Mouse (Mus musculus): ENCODE results near the gene Grik1.

Gene Grik1

DNA sequence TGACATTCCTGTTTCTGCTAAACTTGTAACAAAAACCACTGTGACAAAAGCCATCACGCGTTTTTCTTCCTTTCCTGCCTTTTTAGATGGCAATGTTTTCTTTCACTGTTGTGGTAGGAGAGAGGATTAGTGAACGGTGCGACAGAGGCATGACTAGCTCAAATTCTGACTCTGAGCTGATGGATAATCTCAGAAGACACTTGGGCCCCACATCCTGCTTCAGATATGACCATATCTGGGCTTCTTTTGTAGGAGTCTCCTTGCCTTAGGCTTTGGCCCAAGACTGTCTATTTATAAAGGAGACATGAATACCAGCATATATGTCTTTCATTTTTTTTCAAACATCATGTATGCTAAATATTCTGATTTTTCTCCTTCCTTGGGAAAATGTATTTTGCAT is 341.9 kb downstream of the Grik1 start:
- Histone ChIP-seq H3K4me3 (replicated peaks; ENCODE audit: low read length) (no peak overlapping the region), H3K36me3 (ENCODE audit: insufficient read depth, low read length) (no peaks in the 10 kb centered on the region), H3K9me3 (ENCODE audit: low read length) (no peaks in the 10 kb centered on the region), H3K4me1 (replicated peaks; ENCODE audit: low read depth, low read length) (no peaks in the 10 kb centered on the region), H3K27me3 (ENCODE audit: insufficient read depth, low read length) (no peaks in the 10 kb centered on the region)
- TF ChIP-seq NANOG (IDR thresholded peaks at IDR 0.05; ENCODE audit: borderline replicate concordance, low read length), result no peak
- TF ChIP-seq POU5F1 (IDR thresholded peaks at IDR 0.05; ENCODE audit: borderline replicate concordance, low read length), result no peak
- no peak for TF ChIP-seq CTCF (conservative IDR thresholded peaks at IDR 0.05; ENCODE audit: low read length)

DNA sequence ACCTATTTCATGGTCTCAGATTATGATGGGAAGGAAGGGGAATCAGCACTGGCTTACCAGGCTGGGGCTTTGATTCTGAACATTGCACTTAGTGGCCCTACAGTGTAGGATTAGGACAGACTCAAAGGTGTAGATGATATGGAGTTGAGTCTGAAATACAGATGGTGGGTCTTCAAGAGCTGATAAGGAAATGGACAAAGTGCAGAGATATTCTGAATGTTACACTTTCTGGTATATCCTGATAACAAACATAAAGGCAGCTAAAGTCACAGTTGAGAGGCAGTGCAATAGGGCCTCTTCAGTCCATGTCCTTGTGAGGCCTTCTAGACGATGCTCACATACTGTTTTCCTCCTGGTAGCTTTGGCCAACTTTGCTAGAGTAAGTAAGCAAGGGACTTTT is 345.7 kb downstream of the Grik1 start:
- H3K9me3 ChIP-seq (ENCODE audit: low read length), result no peaks in the 10 kb centered on the region
- H3K4me3 ChIP-seq (replicated peaks; ENCODE audit: low read length), result no peak overlapping the region
- no peaks in the 10 kb centered on the region for H3K36me3 ChIP-seq (ENCODE audit: insufficient read depth, low read length)
- no peaks in the 10 kb centered on the region for H3K27me3 ChIP-seq (ENCODE audit: insufficient read depth, low read length)
- TF ChIP-seq CTCF (conservative IDR thresholded peaks at IDR 0.05; ENCODE audit: low read length) (no peak), NANOG (IDR thresholded peaks at IDR 0.05; ENCODE audit: borderline replicate concordance, low read length) (no peak), POU5F1 (IDR thresholded peaks at IDR 0.05; ENCODE audit: borderline replicate concordance, low read length) (no peak)
- H3K4me1 ChIP-seq (replicated peaks; ENCODE audit: low read depth, low read length), result no peaks in the 10 kb centered on the region

DNA sequence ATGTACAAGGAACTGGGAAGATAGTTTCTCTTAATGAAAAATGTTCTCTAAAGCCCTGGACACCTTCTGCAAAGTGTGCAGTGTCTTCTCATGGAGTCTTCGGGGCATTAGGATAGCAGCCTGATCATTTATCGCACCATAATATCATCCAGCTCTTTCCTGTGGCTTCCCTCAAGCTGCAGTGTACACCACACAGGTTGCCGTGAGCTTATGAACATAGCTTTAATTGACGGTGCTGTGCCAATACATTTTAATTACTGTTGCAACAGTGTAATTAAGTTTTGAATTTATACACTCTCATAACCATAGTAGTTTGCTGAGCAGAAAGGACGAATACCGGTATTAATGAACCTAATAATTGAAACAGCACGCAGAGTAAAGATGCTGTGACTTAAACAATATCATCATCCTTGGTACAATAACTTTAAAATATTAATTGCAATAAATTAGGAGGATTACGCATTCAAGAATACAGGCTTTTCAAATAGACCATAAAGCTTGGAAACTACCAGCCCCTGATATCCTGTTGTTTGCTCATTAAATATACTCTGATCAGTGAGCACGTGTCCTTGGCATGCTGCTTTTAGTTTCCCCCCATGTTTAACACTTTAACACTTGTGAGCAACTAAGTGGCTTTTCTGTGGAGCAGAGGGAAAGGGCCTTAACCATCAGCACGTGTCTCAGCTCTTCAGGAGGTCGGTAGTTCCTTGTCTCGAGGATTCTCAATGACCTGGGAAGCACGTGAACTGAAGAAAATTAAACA is 347.8 kb downstream of the Grik1 start:
- H3K36me3 ChIP-seq (ENCODE audit: insufficient read depth, low read length), result no peaks in the 10 kb centered on the region
- H3K4me3 ChIP-seq (replicated peaks; ENCODE audit: low read length), result no peak overlapping the region
- H3K9me3 ChIP-seq (ENCODE audit: low read length), result no peaks in the 10 kb centered on the region
- H3K27me3 ChIP-seq (ENCODE audit: insufficient read depth, low read length), result no peaks in the 10 kb centered on the region
- no peaks in the 10 kb centered on the region for H3K4me1 ChIP-seq (replicated peaks; ENCODE audit: low read depth, low read length)
- TF ChIP-seq NANOG (IDR thresholded peaks at IDR 0.05; ENCODE audit: borderline replicate concordance, low read length) (no peak), POU5F1 (IDR thresholded peaks at IDR 0.05; ENCODE audit: borderline replicate concordance, low read length) (no peak), CTCF (conservative IDR thresholded peaks at IDR 0.05; ENCODE audit: low read length) (no peak)

DNA sequence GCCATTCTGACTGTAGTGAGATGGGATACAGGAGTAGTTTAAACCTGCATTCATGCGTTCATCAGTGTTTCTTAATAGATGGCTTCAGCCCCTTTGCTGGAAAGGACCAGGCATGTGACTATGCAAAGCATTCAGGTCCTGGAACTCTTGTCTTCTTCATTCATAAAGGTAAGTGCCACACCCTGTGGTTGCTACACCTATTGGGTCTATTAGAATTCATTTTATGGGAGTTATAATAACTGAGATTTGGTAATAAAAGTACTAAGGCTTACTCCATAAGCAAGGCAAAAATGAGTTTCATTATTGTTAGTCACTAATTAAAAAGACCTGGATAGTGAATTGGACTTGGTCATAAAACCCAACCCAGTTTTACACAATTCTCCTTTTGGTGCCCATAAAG is 355.4 kb downstream of the Grik1 start:
- H3K4me3 ChIP-seq (replicated peaks; ENCODE audit: low read length), result no peak overlapping the region
- H3K27me3 ChIP-seq (ENCODE audit: insufficient read depth, low read length), result no peaks in the 10 kb centered on the region
- H3K9me3 ChIP-seq (ENCODE audit: low read length), result peaks cover 19% of the 10 kb centered on the region
- H3K36me3 ChIP-seq (ENCODE audit: insufficient read depth, low read length), result no peaks in the 10 kb centered on the region
- H3K4me1 ChIP-seq (replicated peaks; ENCODE audit: low read depth, low read length), result no peaks in the 10 kb centered on the region
- no peak for TF ChIP-seq NANOG (IDR thresholded peaks at IDR 0.05; ENCODE audit: borderline replicate concordance, low read length)

DNA sequence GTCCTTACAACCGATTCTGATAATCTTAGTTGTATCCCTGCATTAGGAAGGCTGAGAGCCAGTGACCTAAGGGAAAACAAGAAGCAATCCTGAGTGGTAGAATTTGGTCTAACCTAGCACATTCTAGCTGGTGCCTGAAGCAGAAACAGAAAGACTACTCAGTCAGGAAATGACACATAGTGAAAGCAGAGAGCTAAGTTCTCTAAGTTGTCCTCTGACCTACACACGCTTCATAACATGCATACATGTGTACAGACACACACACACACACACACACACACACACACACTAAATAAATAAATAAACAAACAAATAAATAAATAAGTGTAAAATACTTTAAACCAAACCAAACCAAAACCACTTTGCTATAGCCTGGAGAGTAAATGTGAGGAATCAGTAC is 358.7 kb downstream of the Grik1 start:
- H3K36me3 ChIP-seq (ENCODE audit: insufficient read depth, low read length), result no peaks in the 10 kb centered on the region
- H3K9me3 ChIP-seq (ENCODE audit: low read length), result peaks cover 19% of the 10 kb centered on the region
- TF ChIP-seq CTCF (conservative IDR thresholded peaks at IDR 0.05; ENCODE audit: low read length), result no peak
- no peak for TF ChIP-seq POU5F1 (IDR thresholded peaks at IDR 0.05; ENCODE audit: borderline replicate concordance, low read length)
- TF ChIP-seq NANOG (IDR thresholded peaks at IDR 0.05; ENCODE audit: borderline replicate concordance, low read length), result no peak
- no peaks in the 10 kb centered on the region for H3K4me1 ChIP-seq (replicated peaks; ENCODE audit: low read depth, low read length)
- H3K27me3 ChIP-seq (ENCODE audit: insufficient read depth, low read length), result no peaks in the 10 kb centered on the region
- H3K4me3 ChIP-seq (replicated peaks; ENCODE audit: low read length), result no peak overlapping the region

DNA sequence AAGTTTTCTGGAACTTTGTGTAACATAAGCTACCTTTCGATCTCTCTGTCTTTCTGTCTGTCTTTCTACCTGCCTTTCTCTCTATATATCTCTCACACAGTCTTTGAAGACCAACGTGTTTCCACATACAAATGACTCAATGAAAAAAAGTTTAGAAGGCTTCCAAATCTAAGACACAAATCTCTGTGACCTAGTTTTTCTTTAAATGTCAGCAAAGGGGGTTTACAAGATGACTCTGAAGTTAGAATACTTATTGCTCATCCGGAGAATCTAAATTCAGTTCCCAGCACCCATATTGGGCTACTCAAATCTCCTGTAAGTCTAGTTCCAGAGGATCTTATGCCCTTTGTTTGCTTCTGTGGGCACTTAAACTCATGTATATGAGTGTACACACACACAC is 359.5 kb downstream of the Grik1 start:
- no peaks in the 10 kb centered on the region for H3K4me1 ChIP-seq (replicated peaks; ENCODE audit: low read depth, low read length)
- H3K36me3 ChIP-seq (ENCODE audit: insufficient read depth, low read length), result no peaks in the 10 kb centered on the region
- peaks cover 15% of the 10 kb centered on the region for H3K9me3 ChIP-seq (ENCODE audit: low read length)
- H3K27me3 ChIP-seq (ENCODE audit: insufficient read depth, low read length), result no peaks in the 10 kb centered on the region
- no peak overlapping the region for H3K4me3 ChIP-seq (replicated peaks; ENCODE audit: low read length)
- TF ChIP-seq NANOG (IDR thresholded peaks at IDR 0.05; ENCODE audit: borderline replicate concordance, low read length) (no peak), CTCF (conservative IDR thresholded peaks at IDR 0.05; ENCODE audit: low read length) (no peak), POU5F1 (IDR thresholded peaks at IDR 0.05; ENCODE audit: borderline replicate concordance, low read length) (no peak)

DNA sequence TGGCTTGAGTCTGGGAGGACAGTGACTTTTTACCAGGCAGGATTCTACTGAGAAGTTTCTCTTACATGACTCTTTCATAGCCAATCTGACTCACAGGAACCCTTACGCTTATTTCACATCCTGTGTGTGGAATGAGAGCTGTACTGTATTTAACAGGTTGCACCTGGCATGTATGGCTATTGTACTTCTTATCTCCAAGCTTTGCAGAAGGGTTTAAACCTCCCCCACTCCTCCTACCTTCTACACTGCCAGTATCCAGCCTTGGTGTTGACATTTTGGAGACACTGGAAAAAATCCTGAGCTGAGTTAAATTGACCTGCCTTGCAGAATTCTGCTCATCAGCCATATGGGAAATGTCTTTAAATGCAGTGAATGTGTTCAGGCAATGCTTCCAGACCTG is 361.4 kb downstream of the Grik1 start:
- H3K36me3 ChIP-seq (ENCODE audit: insufficient read depth, low read length), result no peaks in the 10 kb centered on the region
- no peak overlapping the region for H3K4me3 ChIP-seq (replicated peaks; ENCODE audit: low read length)
- peaks cover 2% of the 10 kb centered on the region; the same call in 1 of the 2 replicates for H3K9me3 ChIP-seq (ENCODE audit: low read length)
- TF ChIP-seq CTCF (conservative IDR thresholded peaks at IDR 0.05; ENCODE audit: low read length) (no peak), POU5F1 (IDR thresholded peaks at IDR 0.05; ENCODE audit: borderline replicate concordance, low read length) (no peak), NANOG (IDR thresholded peaks at IDR 0.05; ENCODE audit: borderline replicate concordance, low read length) (no peak)
- H3K27me3 ChIP-seq (ENCODE audit: insufficient read depth, low read length), result no peaks in the 10 kb centered on the region
- no peaks in the 10 kb centered on the region for H3K4me1 ChIP-seq (replicated peaks; ENCODE audit: low read depth, low read length)

DNA sequence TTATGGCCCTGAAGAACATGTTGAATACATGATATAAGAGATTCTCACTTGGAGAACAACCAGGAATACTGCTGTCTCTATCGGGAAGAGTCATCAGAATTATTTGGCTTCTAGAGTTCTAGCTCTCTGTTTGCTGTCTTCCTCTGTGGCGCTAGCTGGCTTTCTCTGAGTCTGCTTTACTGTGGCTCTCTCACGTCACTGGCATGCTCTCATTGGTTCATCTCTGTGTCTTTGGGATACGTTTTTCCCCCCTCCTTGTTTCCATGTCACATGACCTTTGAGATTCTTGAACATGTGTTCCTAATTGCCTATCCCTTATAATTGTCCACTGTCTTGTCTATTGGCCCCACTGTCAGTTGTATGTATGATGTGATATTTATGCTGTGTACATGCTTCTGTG is 372.2 kb downstream of the Grik1 start:
- Histone ChIP-seq H3K4me3 (replicated peaks; ENCODE audit: low read length) (no peak overlapping the region), H3K9me3 (ENCODE audit: low read length) (no peaks in the 10 kb centered on the region), H3K36me3 (ENCODE audit: insufficient read depth, low read length) (no peaks in the 10 kb centered on the region), H3K4me1 (replicated peaks; ENCODE audit: low read depth, low read length) (no peaks in the 10 kb centered on the region), H3K27me3 (ENCODE audit: insufficient read depth, low read length) (no peaks in the 10 kb centered on the region)
- TF ChIP-seq POU5F1 (IDR thresholded peaks at IDR 0.05; ENCODE audit: borderline replicate concordance, low read length) (no peak), CTCF (conservative IDR thresholded peaks at IDR 0.05; ENCODE audit: low read length) (no peak), NANOG (IDR thresholded peaks at IDR 0.05; ENCODE audit: borderline replicate concordance, low read length) (no peak)

DNA sequence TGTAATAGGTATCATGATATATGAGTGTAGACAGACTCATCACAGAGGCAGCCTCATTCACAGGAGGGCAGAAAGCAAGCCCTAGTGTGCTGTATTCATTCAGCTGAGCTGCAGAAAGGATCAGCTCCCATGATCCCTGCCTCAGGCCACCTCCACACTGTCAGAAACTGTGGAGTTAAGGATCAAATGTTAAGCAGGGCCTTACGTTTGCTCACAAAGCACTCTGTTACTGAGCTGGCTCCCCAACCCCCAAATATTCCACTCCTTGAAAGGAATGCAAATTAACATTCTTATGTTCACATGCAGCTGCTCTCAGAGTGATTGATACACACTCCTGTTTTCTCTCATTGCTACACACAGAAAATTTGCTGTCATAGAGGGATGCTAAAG is 372.9 kb downstream of the Grik1 start:
- Histone ChIP-seq H3K4me3 (replicated peaks; ENCODE audit: low read length) (no peak overlapping the region), H3K36me3 (ENCODE audit: insufficient read depth, low read length) (no peaks in the 10 kb centered on the region), H3K4me1 (replicated peaks; ENCODE audit: low read depth, low read length) (no peaks in the 10 kb centered on the region), H3K9me3 (ENCODE audit: low read length) (no peaks in the 10 kb centered on the region), H3K27me3 (ENCODE audit: insufficient read depth, low read length) (no peaks in the 10 kb centered on the region)
- TF ChIP-seq CTCF (conservative IDR thresholded peaks at IDR 0.05; ENCODE audit: low read length), result no peak
- no peak for TF ChIP-seq NANOG (IDR thresholded peaks at IDR 0.05; ENCODE audit: borderline replicate concordance, low read length)
- no peak for TF ChIP-seq POU5F1 (IDR thresholded peaks at IDR 0.05; ENCODE audit: borderline replicate concordance, low read length)
